12 mouse cellular contexts compared by ENCODE assay signal in the genomic region with DNA sequence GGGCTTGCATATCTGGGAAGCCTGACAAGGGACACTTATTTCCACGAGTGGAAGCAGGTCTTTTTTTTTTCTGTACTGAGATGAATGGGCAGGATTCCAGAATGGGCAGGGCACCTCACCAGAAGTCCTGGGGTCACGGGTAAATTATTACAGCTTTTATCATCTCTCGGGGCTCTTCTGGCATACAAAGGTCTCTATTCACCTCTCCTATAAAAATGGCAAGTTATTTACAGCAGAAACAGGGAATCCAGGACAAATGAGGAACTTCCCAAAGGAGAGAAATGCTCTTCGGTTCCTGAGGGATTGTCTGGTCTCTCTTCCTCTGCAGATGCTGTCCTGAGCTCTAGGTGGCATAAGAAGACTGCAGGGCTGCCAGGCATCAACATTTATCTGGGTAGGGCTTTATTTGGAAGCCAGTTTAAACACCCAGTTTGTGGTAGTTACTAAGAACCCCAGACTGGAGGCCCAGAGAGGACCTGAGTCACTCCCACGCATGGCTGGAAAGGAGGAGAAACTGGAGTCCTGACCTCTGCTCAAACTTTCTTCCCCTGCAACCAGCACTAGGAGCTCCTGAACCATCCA. TPM values are rescaled to one million over a fixed set of nuclear protein-coding genes. Genes with fewer than 3 reads are reported as not detected.
A peak's percentile ranks its signal among the peaks of the same experiment; 100 is the strongest.
DNase-seq lines count a peak whose midpoint lies in the region; ATAC-seq and TF ChIP-seq lines count a peak whose summit lies in the region.
"Had no signal": no experiment of that assay in that cellular context is flagged by ENCODE, and none has a peak within 500 bp of the region (broad histone marks: within the 10 kb centered on the region; RNA-seq: fewer than 3 reads in every experiment).

No protein-coding gene starts in this region.

- no peak overlapping the region for H3K4me2 ChIP-seq in heart, postnatal 0 days (ENCODE audit: low read depth, low read length)
- no peak overlapping the region for H3K4me2 ChIP-seq in heart, embryonic 12.5 days
- H3K4me2 ChIP-seq in forebrain, embryonic 16.5 days (ENCODE audit: low read length): no peak overlapping the region
- H3K4me2 ChIP-seq: liver, embryonic 13.5 days had no signal

- no peaks in the 10 kb centered on the region for H3K36me3 ChIP-seq in heart, postnatal 0 days (replicated peaks; ENCODE audit: control insufficient read depth, insufficient read depth, low read length)
- no peaks in the 10 kb centered on the region for H3K36me3 ChIP-seq in heart, embryonic 12.5 days
- no peaks in the 10 kb centered on the region for H3K36me3 ChIP-seq in forebrain, embryonic 16.5 days (ENCODE audit: control insufficient read depth, insufficient read depth)
- H3K36me3 ChIP-seq: liver, embryonic 13.5 days had no signal

- TF ChIP-seq EP300 in heart, postnatal 0 days (IDR thresholded peaks at IDR 0.05; ENCODE audit: low read depth): no peak

- no peak overlapping the region for H3K9ac ChIP-seq in heart, postnatal 0 days (replicated peaks; ENCODE audit: low read depth, low read length)
- H3K9ac ChIP-seq in heart, embryonic 12.5 days: no peak overlapping the region
- no peak overlapping the region for H3K9ac ChIP-seq in forebrain, embryonic 16.5 days (replicated peaks; ENCODE audit: low read depth, low read length)
- H3K9ac ChIP-seq: liver, embryonic 13.5 days had no signal

- peak; percentile 55 for TF ChIP-seq CTCF in heart, postnatal 0 days (IDR thresholded peaks at IDR 0.05; ENCODE audit: low read depth)

- no peaks in the 10 kb centered on the region for H3K9me3 ChIP-seq in heart, postnatal 0 days (replicated peaks; ENCODE audit: control insufficient read depth, low read length)
- no peaks in the 10 kb centered on the region for H3K9me3 ChIP-seq in heart, embryonic 12.5 days (replicated peaks)
- no peaks in the 10 kb centered on the region for H3K9me3 ChIP-seq in forebrain, embryonic 16.5 days (ENCODE audit: control insufficient read depth, low read length)
- H3K9me3 ChIP-seq: liver, embryonic 13.5 days had no signal

- no peak overlapping the region for H3K27ac ChIP-seq in heart, postnatal 0 days (ENCODE audit: low read depth)
- no peak overlapping the region for H3K27ac ChIP-seq in heart, embryonic 12.5 days (ENCODE audit: poor library complexity, severe bottlenecking)
- no peak overlapping the region for H3K27ac ChIP-seq in forebrain, embryonic 16.5 days (ENCODE audit: low read length)
- H3K27ac ChIP-seq: liver, embryonic 13.5 days had no signal

- 30% methylated on average over 5 of the region's 5 CpGs for WGBS in heart, postnatal 0 days
- WGBS in heart, embryonic 12.5 days: 50% methylated on average over 5 of the region's 5 CpGs
- 49% methylated on average over 5 of the region's 5 CpGs for WGBS in forebrain, embryonic 16.5 days

- H3K4me3 ChIP-seq in heart, postnatal 0 days (ENCODE audit: low read depth, low read length): no peak overlapping the region
- no peak overlapping the region for H3K4me3 ChIP-seq in heart, embryonic 12.5 days
- H3K4me3 ChIP-seq in forebrain, embryonic 16.5 days (replicated peaks; ENCODE audit: low read length): no peak overlapping the region

- ATAC-seq in heart, postnatal 0 days (ENCODE audit: insufficient read depth, low read depth): no peak
- no peak for ATAC-seq in heart, embryonic 12.5 days (ENCODE audit: insufficient number of reproducible peaks, low FRiP score)
- no peak for ATAC-seq in forebrain, embryonic 16.5 days

- no peak for DNase-seq in heart, postnatal 0 days (ENCODE audit: low spot score)
- peak; percentile 11 for DNase-seq in 3134 (ENCODE audit: extremely low read depth, insufficient read length, low spot score)
- DNase-seq in adipocyte (ENCODE audit: low spot score): peak; percentile 78
- DNase-seq in kidney, postnatal 10 days: peak; percentile 31
- DNase-seq in cerebellum, postnatal 36 days: no peak
- no peak for DNase-seq in embryo, embryonic 11 days
- DNase-seq: liver, embryonic 13.5 days; thymus, postnatal 25 days had no signal

- no peaks in the 10 kb centered on the region for H3K4me1 ChIP-seq in heart, postnatal 0 days (ENCODE audit: control insufficient read depth, insufficient read depth)
- H3K4me1 ChIP-seq in heart, embryonic 12.5 days (replicated peaks): no peaks in the 10 kb centered on the region
- H3K4me1 ChIP-seq in forebrain, embryonic 16.5 days (replicated peaks; ENCODE audit: control insufficient read depth, insufficient read depth, low read length): no peaks in the 10 kb centered on the region

- no peaks in the 10 kb centered on the region for H3K27me3 ChIP-seq in heart, postnatal 0 days (ENCODE audit: control insufficient read depth, insufficient read depth, low read length)
- no peaks in the 10 kb centered on the region for H3K27me3 ChIP-seq in heart, embryonic 12.5 days (replicated peaks)
- no peaks in the 10 kb centered on the region for H3K27me3 ChIP-seq in forebrain, embryonic 16.5 days (replicated peaks; ENCODE audit: control insufficient read depth, insufficient read depth, low read length)
- H3K27me3 ChIP-seq: liver, embryonic 13.5 days had no signal

RNA-seq across cellular contexts. Expression of a gene that starts 0.8 kb away (rescaled TPM):
- total RNA-seq in heart, postnatal 0 days (2014; rRNA removed; ENCODE audit: low replicate concordance): not detected in 2 replicates
- not detected in 2 replicates for polyA plus RNA-seq in heart, postnatal 0 days (2015; fragmentation: Nextera tagmentation; extraction: Ambion mirVana)
- polyA plus RNA-seq in heart, embryonic 12.5 days (2016; fragmentation: Nextera tagmentation; extraction: Ambion mirVana): not detected in 2 replicates
- not detected in 2 replicates for polyA plus RNA-seq in forebrain, embryonic 16.5 days (2015; fragmentation: Nextera tagmentation; extraction: Ambion mirVana)
- polyA plus RNA-seq: neural tube, embryonic 14.5 days had no signal

RNA-seq across cellular contexts. Expression of a gene that starts 46.5 kb away (rescaled TPM):
- not detected in 2 replicates for total RNA-seq in heart, postnatal 0 days (2014; rRNA removed; ENCODE audit: low replicate concordance)
- polyA plus RNA-seq in heart, postnatal 0 days (2015; fragmentation: Nextera tagmentation; extraction: Ambion mirVana): 0.10 and 0.15 TPM in 2 replicates
- 0.09 TPM in 1 of 2 replicates, not detected in the other for polyA plus RNA-seq in heart, embryonic 12.5 days (2016; fragmentation: Nextera tagmentation; extraction: Ambion mirVana)
- 0.43 and 0.66 TPM in 2 replicates for polyA plus RNA-seq in forebrain, embryonic 16.5 days (2015; fragmentation: Nextera tagmentation; extraction: Ambion mirVana)
- total RNA-seq: gastrocnemius, adult 18-20 months had no signal
- polyA plus RNA-seq: liver, embryonic 13.5 days had no signal

RNA-seq across cellular contexts. Expression of a gene that starts 51.4 kb away (rescaled TPM):
- 84.7 and 177 TPM in 2 replicates for total RNA-seq in heart, postnatal 0 days (2014; rRNA removed; ENCODE audit: low replicate concordance)
- 579 and 627 TPM in 2 replicates for polyA plus RNA-seq in heart, postnatal 0 days (2015; fragmentation: Nextera tagmentation; extraction: Ambion mirVana)
- polyA plus RNA-seq in heart, embryonic 12.5 days (2016; fragmentation: Nextera tagmentation; extraction: Ambion mirVana): 301 and 307 TPM in 2 replicates
- 85.4 and 88.6 TPM in 2 replicates for polyA plus RNA-seq in forebrain, embryonic 16.5 days (2015; fragmentation: Nextera tagmentation; extraction: Ambion mirVana)

RNA-seq across cellular contexts. Expression of a gene that starts 51.4 kb away (rescaled TPM):
- total RNA-seq in heart, postnatal 0 days (2014; rRNA removed; ENCODE audit: low replicate concordance): not detected in 2 replicates
- 5.1 and 6.2 TPM in 2 replicates for polyA plus RNA-seq in heart, postnatal 0 days (2015; fragmentation: Nextera tagmentation; extraction: Ambion mirVana)
- 2.5 and 3.8 TPM in 2 replicates for polyA plus RNA-seq in heart, embryonic 12.5 days (2016; fragmentation: Nextera tagmentation; extraction: Ambion mirVana)
- polyA plus RNA-seq in forebrain, embryonic 16.5 days (2015; fragmentation: Nextera tagmentation; extraction: Ambion mirVana): not detected in 2 replicates
- total RNA-seq: gastrocnemius, adult 18-20 months had no signal
- polyA plus RNA-seq: liver, embryonic 13.5 days; neural tube, embryonic 14.5 days had no signal

Comparison
In these comparisons a context has a peak if more than half of its experiments do, and no peak if none do; other contexts are left out.
1. DNase-seq: peak in 3134 (single experiment), adipocyte (single experiment) and kidney, postnatal 10 days (single experiment); none in heart, postnatal 0 days (single experiment), cerebellum, postnatal 36 days (0 of 2) and embryo, embryonic 11 days (single experiment).